Mouse (Mus musculus): ENCODE measurements around the gene Gemin8. TPM values are rescaled to one million over a fixed set of nuclear protein-coding genes. Genes with fewer than 3 reads are reported as not detected.

Gene Gemin8
- polyA plus RNA-seq, 2 experiments = 5.8 to 7.0 TPM

DNA sequence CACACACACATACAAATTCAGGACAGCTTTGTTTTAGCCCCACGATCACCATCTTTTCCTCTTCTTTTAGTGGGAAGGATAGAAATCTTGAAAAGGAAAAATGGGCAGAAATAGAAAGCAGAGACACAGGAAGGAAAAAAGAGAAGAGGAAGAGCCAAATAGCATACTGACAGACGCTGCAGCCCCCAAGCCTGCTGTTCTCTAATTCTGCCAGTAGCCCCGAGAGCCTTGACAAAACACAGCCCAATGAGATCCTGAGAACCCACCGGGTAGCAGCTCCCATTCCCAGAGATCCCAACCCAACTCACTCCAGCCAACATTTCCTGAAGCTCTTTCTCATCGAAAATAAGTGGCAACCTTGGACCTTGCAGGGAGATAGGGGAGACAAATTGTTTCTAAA, 49.1 kb downstream of the Gemin8 start:
- ATAC-seq (ENCODE audit: insufficient read depth) = no peak
- Histone ChIP-seq H3K9me3 (ENCODE audit: control insufficient read depth, low read length) (no peaks in the 10 kb centered on the region), H3K4me2 (ENCODE audit: low read depth) (no peak overlapping the region), H3K27ac (no peak overlapping the region), H3K9ac (replicated peaks) (no peak overlapping the region), H3K4me1 (replicated peaks; ENCODE audit: control insufficient read depth in 2 of 2, insufficient read depth in 2 of 2, low read length in 1 of 2) (no peaks in the 10 kb centered on the region), H3K27me3 (ENCODE audit: control insufficient read depth, insufficient read depth, low read length) (no peaks in the 10 kb centered on the region), H3K36me3 (replicated peaks; ENCODE audit: control insufficient read depth, insufficient read depth, low read depth) (no peaks in the 10 kb centered on the region), H3K4me3 (ENCODE audit: insufficient read depth in 1 of 2, low read depth in 2 of 2, low read length in 2 of 2) (no peak overlapping the region)
- DNase-seq (ENCODE audit: low read depth in 3 of 3, low spot score in 3 of 3) = no peak
- TF ChIP-seq EP300 (IDR thresholded peaks at IDR 0.05; ENCODE audit: low read depth) (no peak), CTCF (IDR thresholded peaks at IDR 0.05; ENCODE audit: low read depth) (no peak)
- 24% methylated on average over 5 of the region's 5 CpGs for WGBS (ENCODE audit: insufficient replicate concordance)

DNA sequence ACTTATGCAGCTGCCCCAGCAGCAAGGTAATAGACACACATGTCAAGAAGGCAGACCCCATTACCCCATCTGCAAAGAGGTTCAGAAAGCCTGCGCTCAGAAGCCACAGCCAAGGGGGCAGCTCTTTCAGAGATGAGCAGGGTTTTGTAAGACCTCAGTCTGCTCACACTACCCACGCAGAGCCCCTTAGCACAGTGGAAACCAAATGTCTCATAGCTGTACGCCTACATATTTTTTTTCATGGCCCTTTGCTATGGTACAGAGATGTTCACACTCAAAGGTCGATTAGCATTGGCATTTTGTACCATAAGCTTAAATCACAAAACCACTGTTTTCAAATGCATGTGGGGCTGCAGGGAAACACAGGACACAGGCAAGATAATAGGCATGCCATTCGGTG, 56.6 kb downstream of the Gemin8 start:
- no peak for DNase-seq (ENCODE audit: low read depth in 3 of 3, low spot score in 3 of 3)
- 57% methylated on average over 5 of the region's 5 CpGs for WGBS (ENCODE audit: insufficient replicate concordance)
- no peak for TF ChIP-seq CTCF (IDR thresholded peaks at IDR 0.05; ENCODE audit: low read depth)
- no peak for TF ChIP-seq EP300 (IDR thresholded peaks at IDR 0.05; ENCODE audit: low read depth)
- Histone ChIP-seq H3K4me1 (replicated peaks; ENCODE audit: control insufficient read depth in 2 of 2, insufficient read depth in 2 of 2, low read length in 1 of 2) (no peaks in the 10 kb centered on the region), H3K4me3 (ENCODE audit: insufficient read depth in 1 of 2, low read depth in 2 of 2, low read length in 2 of 2) (no peak overlapping the region), H3K27ac (no peak overlapping the region), H3K4me2 (ENCODE audit: low read depth) (no peak overlapping the region), H3K36me3 (replicated peaks; ENCODE audit: control insufficient read depth, insufficient read depth, low read depth) (no peaks in the 10 kb centered on the region), H3K9ac (replicated peaks) (no peak overlapping the region), H3K27me3 (ENCODE audit: control insufficient read depth, insufficient read depth, low read length) (no peaks in the 10 kb centered on the region), H3K9me3 (ENCODE audit: control insufficient read depth, low read length) (no peaks in the 10 kb centered on the region)
- no peak for ATAC-seq (ENCODE audit: insufficient read depth)

- WGBS (ENCODE audit: insufficient replicate concordance) = 26% methylated on average over 3 of the region's 3 CpGs
- DNase-seq (ENCODE audit: low read depth in 3 of 3, low spot score in 3 of 3) (no peak), ATAC-seq (ENCODE audit: insufficient read depth) (no peak)
- H3K4me2 ChIP-seq (ENCODE audit: low read depth) = no peak overlapping the region
- TF ChIP-seq EP300 (IDR thresholded peaks at IDR 0.05; ENCODE audit: low read depth) = no peak
- no peak for TF ChIP-seq CTCF (IDR thresholded peaks at IDR 0.05; ENCODE audit: low read depth)
- H3K4me1 ChIP-seq (replicated peaks; ENCODE audit: control insufficient read depth in 2 of 2, insufficient read depth in 2 of 2, low read length in 1 of 2) = no peaks in the 10 kb centered on the region
- no peaks in the 10 kb centered on the region for H3K9me3 ChIP-seq (ENCODE audit: control insufficient read depth, low read length)
- H3K27ac ChIP-seq = no peak overlapping the region
- H3K36me3 ChIP-seq (replicated peaks; ENCODE audit: control insufficient read depth, insufficient read depth, low read depth) = no peaks in the 10 kb centered on the region
- H3K27me3 ChIP-seq (ENCODE audit: control insufficient read depth, insufficient read depth, low read length) = no peaks in the 10 kb centered on the region
- H3K9ac ChIP-seq (replicated peaks) = no peak overlapping the region
- H3K4me3 ChIP-seq (ENCODE audit: insufficient read depth in 1 of 2, low read depth in 2 of 2, low read length in 2 of 2) = no peak overlapping the region
Measured at GRCm38 (mm10) chrX:166229750-166230149, 59.5 kb downstream of the Gemin8 start.

- H3K9ac ChIP-seq (replicated peaks) = no peak overlapping the region
- no peaks in the 10 kb centered on the region for H3K36me3 ChIP-seq (replicated peaks; ENCODE audit: control insufficient read depth, insufficient read depth, low read depth)
- H3K27me3 ChIP-seq (ENCODE audit: control insufficient read depth, insufficient read depth, low read length) = no peaks in the 10 kb centered on the region; the same call in 1 of the 2 replicates
- H3K4me3 ChIP-seq (ENCODE audit: insufficient read depth in 1 of 2, low read depth in 2 of 2, low read length in 2 of 2) = no peak overlapping the region
- no peak overlapping the region for H3K4me2 ChIP-seq (ENCODE audit: low read depth)
- H3K27ac ChIP-seq = no peak overlapping the region
- 51% methylated on average over 6 of the region's 6 CpGs for WGBS (ENCODE audit: insufficient replicate concordance)
- no peak for TF ChIP-seq CTCF (IDR thresholded peaks at IDR 0.05; ENCODE audit: low read depth)
- TF ChIP-seq EP300 (IDR thresholded peaks at IDR 0.05; ENCODE audit: low read depth) = no peak
- no peaks in the 10 kb centered on the region for H3K9me3 ChIP-seq (ENCODE audit: control insufficient read depth, low read length)
- no peaks in the 10 kb centered on the region for H3K4me1 ChIP-seq (replicated peaks; ENCODE audit: control insufficient read depth in 2 of 2, insufficient read depth in 2 of 2, low read length in 1 of 2)
- DNase-seq (ENCODE audit: low read depth in 3 of 3, low spot score in 3 of 3) (no peak), ATAC-seq (ENCODE audit: insufficient read depth) (no peak)
Measured at GRCm38 (mm10) chrX:166230515-166231267, 60.4 kb downstream of the Gemin8 start.

DNA sequence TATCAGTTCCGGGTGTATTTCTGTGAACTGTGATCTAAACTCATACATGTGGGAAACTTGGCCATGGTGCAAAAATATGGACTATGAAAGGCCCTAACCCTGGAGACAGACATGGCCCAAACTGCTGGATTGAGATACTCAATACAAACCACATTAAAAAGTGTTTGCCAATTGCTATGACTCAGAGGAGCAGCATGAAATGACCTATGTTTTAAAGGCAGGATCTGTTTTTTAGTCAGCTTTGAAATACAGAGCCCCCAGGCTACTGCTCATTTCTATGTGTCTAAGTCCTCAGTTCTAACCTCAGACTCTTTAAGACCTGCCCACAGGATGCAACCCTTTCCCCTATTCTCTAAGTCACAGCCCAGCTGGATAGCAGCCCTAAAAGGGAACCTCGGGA, 65.9 kb downstream of the Gemin8 start:
- H3K27ac ChIP-seq = no peak overlapping the region
- no peaks in the 10 kb centered on the region for H3K36me3 ChIP-seq (replicated peaks; ENCODE audit: control insufficient read depth, insufficient read depth, low read depth)
- no peak overlapping the region for H3K4me2 ChIP-seq (ENCODE audit: low read depth)
- no peak for ATAC-seq (ENCODE audit: insufficient read depth)
- no peaks in the 10 kb centered on the region for H3K4me1 ChIP-seq (replicated peaks; ENCODE audit: control insufficient read depth in 2 of 2, insufficient read depth in 2 of 2, low read length in 1 of 2)
- no peak for DNase-seq (ENCODE audit: low read depth in 3 of 3, low spot score in 3 of 3)
- no peak overlapping the region for H3K9ac ChIP-seq (replicated peaks)
- H3K27me3 ChIP-seq (ENCODE audit: control insufficient read depth, insufficient read depth, low read length) = peaks cover 6% of the 10 kb centered on the region
- no peaks in the 10 kb centered on the region for H3K9me3 ChIP-seq (ENCODE audit: control insufficient read depth, low read length)
- no peak overlapping the region for H3K4me3 ChIP-seq (ENCODE audit: insufficient read depth in 1 of 2, low read depth in 2 of 2, low read length in 2 of 2)
- no peak for TF ChIP-seq EP300 (IDR thresholded peaks at IDR 0.05; ENCODE audit: low read depth)
- TF ChIP-seq CTCF (IDR thresholded peaks at IDR 0.05; ENCODE audit: low read depth) = no peak
- 21% methylated on average over 2 of the region's 2 CpGs for WGBS (ENCODE audit: insufficient replicate concordance)
